Mouse (Mus musculus): ENCODE data around the gene Ctdspl. TPM values are rescaled to one million over a fixed set of nuclear protein-coding genes. Genes with fewer than 3 reads are reported as not detected.

The Ctdspl gene
- 27.2 TPM in 2 replicates for polyA plus RNA-seq (2012; rRNA removed)

DNA sequence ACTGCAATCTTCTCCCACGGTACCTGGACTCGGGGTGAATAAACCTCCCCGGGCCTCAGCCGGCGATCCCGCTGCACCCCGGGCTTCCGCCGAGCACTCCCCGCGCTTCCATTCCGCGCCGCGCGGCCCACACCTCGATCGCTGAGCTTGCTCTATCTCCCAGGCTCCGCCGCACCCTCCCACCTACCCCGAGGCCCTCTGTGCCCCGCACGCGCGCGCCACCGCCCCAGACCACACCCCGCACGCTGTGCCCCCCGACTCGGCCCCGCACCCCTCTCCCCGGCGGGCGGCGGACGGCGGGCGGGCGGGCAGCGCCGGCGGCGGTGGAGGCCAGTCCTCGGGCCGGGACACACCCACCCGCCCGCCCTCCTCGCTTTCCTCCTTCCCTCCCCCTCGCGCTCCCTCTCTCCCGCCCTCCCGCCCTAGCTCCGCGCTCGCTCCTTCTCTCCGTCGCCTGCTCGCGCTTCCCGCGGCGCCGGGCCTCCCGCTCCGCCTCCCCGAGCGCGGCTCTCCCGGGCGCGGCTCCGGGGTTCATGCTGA is at the start of gene Ctdspl:
Ctdspl (plus strand) TSS at position 343 of the 540 bp plus-strand sequence.

DNA sequence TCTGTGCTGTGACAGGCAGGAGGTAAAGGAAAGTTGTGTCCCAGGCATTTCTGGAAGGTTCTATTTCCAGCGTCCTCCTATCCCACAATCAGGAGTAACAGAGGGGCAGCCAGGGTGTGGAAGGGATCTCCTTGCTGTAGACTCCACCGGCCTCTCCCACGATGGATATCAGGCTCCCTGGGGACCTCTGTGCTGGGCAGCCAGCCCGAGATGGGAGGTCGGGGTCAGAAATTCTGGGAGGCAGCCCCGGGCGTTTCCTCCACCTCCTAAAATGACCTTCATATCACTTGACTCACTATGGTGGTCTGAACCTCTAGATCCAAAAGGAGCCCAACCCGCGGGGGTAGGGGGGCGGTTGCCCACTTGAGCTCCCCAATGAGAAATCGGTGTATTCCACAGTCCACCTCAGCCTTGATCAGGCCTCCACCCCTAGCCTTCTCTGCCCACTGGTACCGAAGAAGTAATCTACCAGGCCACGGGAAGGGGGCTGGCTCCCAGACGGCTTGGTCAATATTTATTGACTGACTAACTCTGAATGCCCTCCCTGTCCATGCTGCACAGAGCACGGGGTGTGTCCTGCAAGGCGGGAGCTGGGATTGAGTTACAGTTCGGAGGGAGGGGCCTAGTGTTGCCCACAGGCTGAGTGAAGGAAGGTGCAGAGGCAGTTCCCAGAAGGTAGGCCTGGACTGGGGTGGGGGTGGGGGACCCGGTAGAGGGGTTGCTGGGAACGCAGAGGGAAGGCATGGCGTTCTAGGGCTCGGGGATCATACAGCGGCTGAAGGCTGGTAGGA is 126.1 kb downstream of the Ctdspl start, which contains the start of gene Vill:
Vill (plus strand) TSS at position 625 of the 791 bp plus-strand sequence.

Other genes with a start within 250 kb of the Ctdspl start
- gene Vill, start 126.3 kb downstream of the Ctdspl start, polyA plus RNA-seq (2012; rRNA removed) = 24.1 and 26.6 TPM in 2 replicates
- 59.6 and 63.2 TPM in 2 replicates for gene Plcd1, start 167.0 kb downstream of the Ctdspl start, polyA plus RNA-seq (2012; rRNA removed)
- 8.1 and 9.0 TPM in 2 replicates for gene Dlec1, start 176.0 kb downstream of the Ctdspl start, polyA plus RNA-seq (2012; rRNA removed)
- 7.4 and 9.5 TPM in 2 replicates for gene Acaa1b, start 230.6 kb downstream of the Ctdspl start, polyA plus RNA-seq (2012; rRNA removed)
- gene Gm47289, start 232.7 kb downstream of the Ctdspl start, polyA plus RNA-seq (2012; rRNA removed) = not detected in 2 replicates

Data from ovary, adult 2 months (tissue).